In genomic region chr5:139723113-139723512, GRCm38 (mm10) we compare ENCODE assay signal across 16 mouse cellular contexts. TPM values are rescaled to one million over a fixed set of nuclear protein-coding genes. Genes with fewer than 3 reads are reported as not detected.
DNase-seq lines count a peak whose midpoint lies in the region; ATAC-seq and TF ChIP-seq lines count a peak whose summit lies in the region.
"Had no signal": no experiment of that assay in that cellular context is flagged by ENCODE, and none has a peak within 500 bp of the region (broad histone marks: within the 10 kb centered on the region; RNA-seq: fewer than 3 reads in every experiment).

No protein-coding gene starts in this region.

- 60% methylated on average over 9 of the region's 9 CpGs for WGBS in liver, embryonic 12.5 days (ENCODE audit: insufficient replicate concordance)
- WGBS in limb, embryonic 10.5 days: 68% methylated on average over 9 of the region's 9 CpGs

- no peaks in the 10 kb centered on the region for H3K27me3 ChIP-seq in liver, embryonic 12.5 days (replicated peaks)
- no peaks in the 10 kb centered on the region for H3K27me3 ChIP-seq in E14TG2a.4 (ENCODE audit: insufficient read depth, low read length)
- no peaks in the 10 kb centered on the region for H3K27me3 ChIP-seq in limb, embryonic 10.5 days (ENCODE audit: low read depth, poor library complexity, severe bottlenecking)
- H3K27me3 ChIP-seq: hindbrain, embryonic 13.5 days; midbrain, embryonic 13.5 days had no signal

- H3K9me3 ChIP-seq in liver, embryonic 12.5 days (replicated peaks): no peaks in the 10 kb centered on the region
- 0 out of 2 replicates have a peak, but pooled peaks cover 3% of the 10 kb centered on the region for H3K9me3 ChIP-seq in E14TG2a.4 (ENCODE audit: low read length)
- no peaks in the 10 kb centered on the region for H3K9me3 ChIP-seq in limb, embryonic 10.5 days (replicated peaks)
- H3K9me3 ChIP-seq: hindbrain, embryonic 13.5 days; midbrain, embryonic 13.5 days had no signal

- no peak overlapping the region for H3K4me2 ChIP-seq in liver, embryonic 12.5 days
- H3K4me2 ChIP-seq: hindbrain, embryonic 13.5 days; midbrain, embryonic 13.5 days had no signal

- H3K27ac ChIP-seq in gastrocnemius, adult 2 months: peak overlapping the region; percentile 31; the same call in 1 of the 2 replicates
- peak overlapping the region; percentile 57 for H3K27ac ChIP-seq in liver, embryonic 12.5 days
- peak overlapping the region; percentile 68 for H3K27ac ChIP-seq in limb, embryonic 10.5 days
- H3K27ac ChIP-seq: hindbrain, embryonic 13.5 days; midbrain, embryonic 13.5 days had no signal

- no peak overlapping the region for H3K4me3 ChIP-seq in gastrocnemius, adult 2 months
- no peak overlapping the region for H3K4me3 ChIP-seq in liver, embryonic 12.5 days
- H3K4me3 ChIP-seq in E14TG2a.4 (replicated peaks; ENCODE audit: low read length): peak overlapping the region; percentile 29
- H3K4me3 ChIP-seq in limb, embryonic 10.5 days: no peak overlapping the region
- H3K4me3 ChIP-seq: hindbrain, embryonic 13.5 days; midbrain, embryonic 13.5 days had no signal

- ATAC-seq in liver, embryonic 12.5 days: 0 out of 2 replicates have a peak, but pooled peaks have one; percentile 11
- ATAC-seq: activated CD4-positive, CD25-positive, alpha-beta regulatory T cell, adult 4 months; intestine, embryonic 16.5 days; midbrain, embryonic 13.5 days had no signal

- peaks cover 70% of the 10 kb centered on the region for H3K36me3 ChIP-seq in liver, embryonic 12.5 days
- no peaks in the 10 kb centered on the region for H3K36me3 ChIP-seq in E14TG2a.4 (ENCODE audit: insufficient read depth, low read length)
- peaks cover 18% of the 10 kb centered on the region for H3K36me3 ChIP-seq in limb, embryonic 10.5 days

- peaks cover 68% of the 10 kb centered on the region for H3K4me1 ChIP-seq in liver, embryonic 12.5 days
- peaks cover 50% of the 10 kb centered on the region for H3K4me1 ChIP-seq in E14TG2a.4 (replicated peaks; ENCODE audit: low read depth, low read length)
- peaks cover 57% of the 10 kb centered on the region for H3K4me1 ChIP-seq in limb, embryonic 10.5 days

- H3K9ac ChIP-seq in liver, embryonic 12.5 days: no peak overlapping the region
- H3K9ac ChIP-seq: hindbrain, embryonic 13.5 days; midbrain, embryonic 13.5 days had no signal

- intact Hi-C loops in gastrocnemius, adult 2 months (cut with DNase I): no loop called here

- DNase-seq in gastrocnemius, adult 2 months: no peak
- no peak for DNase-seq in gastrocnemius, postnatal 4 days (ENCODE audit: low spot score in 2 of 2)
- DNase-seq in liver: no peak
- no peak for DNase-seq in limb, embryonic 10.5 days (ENCODE audit: low spot score)
- DNase-seq in cerebellum, postnatal 14 days: no peak
- no peak for DNase-seq in frontal cortex, postnatal 25 days (ENCODE audit: low spot score in 2 of 2)
- DNase-seq: B cell, adult 2 months; gastrocnemius, postnatal 25 days; right cerebral cortex, postnatal 4 days; thymus, postnatal 36 days had no signal

- no peak for TF ChIP-seq CTCF in gastrocnemius, adult 2 months (IDR thresholded peaks at IDR 0.05)
- no peak for TF ChIP-seq CTCF in E14TG2a.4 (conservative IDR thresholded peaks at IDR 0.05; ENCODE audit: low read length)

RNA-seq across cellular contexts. Expression of gene Micall2, which starts 13.0 kb away (rescaled TPM):
- under 1 TPM; 0.61 to 0.95 TPM for total RNA-seq in gastrocnemius, adult 2 months (2021)
- total RNA-seq in gastrocnemius, postnatal 4 days (2021): 1 to 10 TPM; 5.5 to 6.1 TPM
- polyA plus RNA-seq in liver, embryonic 12.5 days (2016; fragmentation: Nextera tagmentation; extraction: Ambion mirVana): 15.5 and 18.3 TPM in 2 replicates
- 8.9 and 9.0 TPM in 2 replicates for polyA plus RNA-seq in limb, embryonic 10.5 days (2016; fragmentation: Nextera tagmentation; extraction: Ambion mirVana)
- polyA plus RNA-seq: activated CD4-positive, CD25-positive, alpha-beta regulatory T cell, adult 4 months had no signal

RNA-seq across cellular contexts. Expression of gene Ints1, which starts 52.4 kb away (rescaled TPM):
- 10 to 100 TPM; 32.8 to 40.4 TPM for total RNA-seq in gastrocnemius, adult 2 months (2021)
- 10 to 100 TPM; 43.6 to 58.4 TPM for total RNA-seq in gastrocnemius, postnatal 4 days (2021)
- 21.8 and 23.3 TPM in 2 replicates for polyA plus RNA-seq in liver, embryonic 12.5 days (2016; fragmentation: Nextera tagmentation; extraction: Ambion mirVana)
- 42.5 and 43.7 TPM in 2 replicates for polyA plus RNA-seq in limb, embryonic 10.5 days (2016; fragmentation: Nextera tagmentation; extraction: Ambion mirVana)
